Mouse (Mus musculus): ENCODE results near the gene Chrne.

DNA sequence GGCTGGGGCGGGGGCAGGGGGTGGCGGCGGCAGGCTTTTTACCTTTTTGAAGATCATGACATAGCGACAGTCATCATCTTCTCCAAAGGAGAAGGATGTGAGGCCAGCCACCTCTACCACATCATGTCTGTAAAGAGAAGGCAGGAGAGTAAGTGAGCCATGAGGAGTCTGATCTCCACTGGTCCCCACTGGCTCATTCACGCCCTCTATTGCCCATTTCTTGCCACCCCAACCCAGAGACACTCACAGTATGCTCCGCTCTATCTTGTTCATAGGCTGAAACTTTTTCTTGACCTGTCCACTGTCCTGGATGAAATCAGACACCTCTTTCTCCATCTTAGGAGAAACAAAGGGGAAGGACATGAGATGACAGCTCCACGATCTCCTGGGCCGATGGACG lies 45.7 kb upstream of the Chrne start:
- no peak for TF ChIP-seq POLR2A (IDR thresholded peaks at IDR 0.05; ENCODE audit: borderline replicate concordance, extremely low read depth, insufficient read depth, insufficient read length, poor library complexity, severe bottlenecking)
- TF ChIP-seq CTCF (IDR thresholded peaks at IDR 0.05; ENCODE audit: borderline replicate concordance, extremely low read depth, insufficient read depth, insufficient read length), result no peak
